Mouse (Mus musculus) small intestine, adult 2 months (tissue): Measurements from ENCODE around the gene Me3.

Experiments
- CTCF ChIP-seq: fragments of 200-500 bp; IDR thresholded peaks from 2 replicates; pipeline ENCODE4 v1.5.1; 2012; ENCODE audit warnings: low read depth, mild to moderate bottlenecking, control low read depth, inconsistent platforms, low read length, moderate library complexity, mixed read lengths; ENCODE audit not compliant: insufficient replicate concordance, insufficient read length; ENCODE audit errors: extremely low read depth
- POLR2A ChIP-seq: fragments of 200-500 bp; IDR thresholded peaks from 2 replicates; pipeline ENCODE4 v1.6.1; 2012; ENCODE audit warnings: low read depth, mild to moderate bottlenecking, control low read depth, inconsistent platforms, low read length, moderate library complexity

DNA sequence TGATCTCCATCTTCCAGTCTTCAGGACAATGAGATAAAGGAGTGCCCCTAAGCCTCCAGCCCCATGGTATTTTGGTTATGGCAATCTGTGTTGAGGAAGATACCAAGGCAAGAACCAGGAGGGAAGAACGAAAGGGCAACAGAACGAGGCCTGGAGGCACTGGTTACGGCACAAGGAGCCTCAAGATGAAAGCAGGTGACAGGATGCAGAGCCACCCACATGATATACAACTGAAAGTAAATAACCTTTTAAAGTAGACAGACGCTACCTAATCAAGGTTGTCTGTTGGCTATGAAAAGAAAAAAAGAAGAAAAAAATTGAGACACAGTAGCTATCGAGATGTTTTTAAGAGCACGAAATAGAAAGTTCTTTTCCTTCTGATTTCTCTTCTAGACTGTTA is 16.0 kb upstream of the Me3 start:
- no peak for TF ChIP-seq CTCF
- TF ChIP-seq POLR2A = no peak
